Mouse (Mus musculus): ENCODE measurements around the gene Mto1.

DNA sequence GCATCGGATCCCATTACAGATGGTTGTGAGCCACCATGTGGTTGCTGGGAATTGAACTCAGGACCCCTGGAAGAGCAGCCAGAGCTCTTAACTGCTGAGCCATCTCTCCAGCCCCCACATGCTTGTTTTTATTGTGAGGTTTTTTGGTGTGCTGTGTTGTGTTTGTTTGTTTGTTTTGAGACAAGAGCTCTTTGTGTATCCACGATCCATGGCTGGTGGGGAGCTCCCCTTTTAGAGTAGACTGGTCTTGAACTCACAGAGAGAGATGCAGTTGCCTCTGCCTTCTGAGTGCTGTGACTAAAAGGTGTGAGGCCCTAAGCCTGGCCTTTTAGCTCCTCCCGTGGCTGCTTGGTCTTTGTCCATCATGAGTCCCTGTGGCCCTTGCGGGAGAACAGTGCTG, 56.1 kb downstream of the Mto1 start:
- TF ChIP-seq GATA1 (IDR thresholded peaks at IDR 0.05; ENCODE audit: low read length) (no peak), TAL1 (IDR thresholded peaks at IDR 0.05; ENCODE audit: low read length) (no peak)

Measured in erythroblast, embryonic 14.5 days (primary cell).